Mouse (Mus musculus): Measurements from ENCODE around the gene Mob1a. TPM values are rescaled to one million over a fixed set of nuclear protein-coding genes. Genes with fewer than 3 reads are reported as not detected.
A peak's percentile ranks its signal among the peaks of the same experiment; 100 is the strongest.

The Mob1a gene
- total and polyA plus RNA-seq, 3 experiments = 57.0 to 120 (median 74.7) TPM

GRCm38 (mm10) chr6:83277151-83277550, 48.7 kb upstream of the Mob1a start:
- no peak for TF ChIP-seq SMC3 (IDR thresholded peaks at IDR 0.05; ENCODE audit: low read depth, low read length)
- no peak for TF ChIP-seq TAL1 (IDR thresholded peaks at IDR 0.05; ENCODE audit: low read length)
- Histone ChIP-seq H3K27ac (ENCODE audit: control insufficient read depth, low read depth, low read length) (no peak overlapping the region), H3K27me3 (ENCODE audit: control insufficient read depth in 1 of 2, insufficient read depth in 2 of 2, low read length in 2 of 2) (no peaks in the 10 kb centered on the region; a peak in 1 of 4 replicates), H3K9me3 (replicated peaks; ENCODE audit: insufficient read depth, low read length) (no peaks in the 10 kb centered on the region), H3K4me1 (ENCODE audit: control insufficient read depth in 1 of 2, insufficient read depth in 2 of 2, low read length in 2 of 2) (peaks cover 0 to 4% of the 10 kb centered on the region in 2 experiments; a peak in 1 of 4 replicates), H3K36me3 (ENCODE audit: control insufficient read depth in 1 of 2, insufficient read depth in 2 of 2, low read length in 2 of 2) (no peaks in the 10 kb centered on the region), H3K79me2 (ENCODE audit: control insufficient read depth, insufficient read depth, low read length, poor library complexity) (no peaks in the 10 kb centered on the region), H3K4me3 (ENCODE audit: control insufficient read depth in 1 of 2, insufficient read depth in 1 of 2, low read depth in 2 of 2, low read length in 2 of 2) (no peak overlapping the region), H3K9ac (ENCODE audit: control insufficient read depth, low read depth, low read length, poor library complexity, severe bottlenecking) (no peak overlapping the region)
- no peak for DNase-seq (ENCODE audit: low read depth, low spot score)

GRCm38 (mm10) chr6:83278881-83279280, 46.9 kb upstream of the Mob1a start:
- DNase-seq (ENCODE audit: low read depth, low spot score) = peak; percentile 80
- TF ChIP-seq USF1 (IDR thresholded peaks at IDR 0.05; ENCODE audit: low read depth, low read length) (no peak), MAFK (IDR thresholded peaks at IDR 0.05; ENCODE audit: borderline replicate concordance, low read depth, low read length) (peak; percentile 38; the same call in 1 of the 2 replicates), CTCF (IDR thresholded peaks at IDR 0.05 in 2 of 3, conservative IDR thresholded peaks at IDR 0.05 in 1 of 3; ENCODE audit: control insufficient read depth in 1 of 3, insufficient read depth in 1 of 3, low read depth in 2 of 3, low read length in 3 of 3, poor library complexity in 1 of 3, severe bottlenecking in 1 of 3) (peak; percentile 74 to 95 (median 87)), ETS1 (IDR thresholded peaks at IDR 0.05; ENCODE audit: low read depth, low read length) (no peak), ZNF384 (IDR thresholded peaks at IDR 0.05; ENCODE audit: low read depth, low read length) (no peak), KAT2A (conservative IDR thresholded peaks at IDR 0.05; ENCODE audit: low read depth, low read length) (no peak), UBTF (IDR thresholded peaks at IDR 0.05; ENCODE audit: borderline replicate concordance, insufficient read depth, low read depth, low read length) (no peak), NELFE (IDR thresholded peaks at IDR 0.05; ENCODE audit: low read depth, low read length) (no peak), GATA1 (IDR thresholded peaks at IDR 0.05; ENCODE audit: low read depth, low read length) (no peak), MEF2A (IDR thresholded peaks at IDR 0.05; ENCODE audit: extremely low read depth, insufficient replicate concordance, low read depth, low read length, poor library complexity, severe bottlenecking) (no peak), POLR2A (IDR thresholded peaks at IDR 0.05; ENCODE audit: control insufficient read depth in 1 of 2, insufficient read depth in 1 of 2, low read depth in 1 of 2, low read length in 2 of 2, poor library complexity in 1 of 2) (no peak), MYC (IDR thresholded peaks at IDR 0.05; ENCODE audit: low read depth, low read length) (0 out of 2 replicates have a peak, but pooled peaks have one; percentile 66), ELF1 (IDR thresholded peaks at IDR 0.05; ENCODE audit: low read depth, low read length) (no peak), SMC3 (IDR thresholded peaks at IDR 0.05; ENCODE audit: low read depth, low read length) (peak; percentile 92), JUND (IDR thresholded peaks at IDR 0.05; ENCODE audit: low read depth, low read length) (no peak), TAL1 (IDR thresholded peaks at IDR 0.05; ENCODE audit: low read length) (no peak), CHD1 (IDR thresholded peaks at IDR 0.05; ENCODE audit: low read depth, low read length) (no peak), E2F4 (IDR thresholded peaks at IDR 0.05; ENCODE audit: borderline replicate concordance, low read depth, low read length) (no peak), GABPA (IDR thresholded peaks at IDR 0.05; ENCODE audit: low read depth, low read length) (peak; percentile 70; the same call in 1 of the 2 replicates), CHD2 (IDR thresholded peaks at IDR 0.05; ENCODE audit: low read length) (no peak), ZKSCAN1 (IDR thresholded peaks at IDR 0.05; ENCODE audit: low read depth, low read length) (peak; percentile 51; the same call in 1 of the 2 replicates), EP300 (IDR thresholded peaks at IDR 0.05; ENCODE audit: low read depth in 1 of 2, low read length in 2 of 2) (no peak), MXI1 (IDR thresholded peaks at IDR 0.05; ENCODE audit: low read depth, low read length) (no peak), ZMIZ1 (IDR thresholded peaks at IDR 0.05; ENCODE audit: low read depth, low read length) (no peak), RCOR1 (IDR thresholded peaks at IDR 0.05; ENCODE audit: low read depth, low read length) (0 out of 2 replicates have a peak, but pooled peaks have one; percentile 15), NRF1 (IDR thresholded peaks at IDR 0.05; ENCODE audit: insufficient read depth, low read depth, low read length, poor library complexity, severe bottlenecking) (no peak), SIN3A (IDR thresholded peaks at IDR 0.05; ENCODE audit: low read length) (peak; percentile 77), TBP (IDR thresholded peaks at IDR 0.05; ENCODE audit: low read depth, low read length) (no peak), ZC3H11A (IDR thresholded peaks at IDR 0.05; ENCODE audit: low read depth, low read length) (peak; percentile 84), HCFC1 (IDR thresholded peaks at IDR 0.05; ENCODE audit: low read depth, low read length) (0 out of 2 replicates have a peak, but pooled peaks have one; percentile 43), MAX (IDR thresholded peaks at IDR 0.05; ENCODE audit: low read length) (peak; percentile 58; the same call in 1 of the 2 replicates)

More at GRCm38 (mm10) chr6:83278881-83279280, 46.9 kb upstream of the Mob1a start:
- Histone ChIP-seq H3K27ac (ENCODE audit: control insufficient read depth, low read depth, low read length) (no peak overlapping the region), H3K79me2 (ENCODE audit: control insufficient read depth, insufficient read depth, low read length, poor library complexity) (no peaks in the 10 kb centered on the region), H3K36me3 (ENCODE audit: control insufficient read depth in 1 of 2, insufficient read depth in 2 of 2, low read length in 2 of 2) (no peaks in the 10 kb centered on the region), H3K4me1 (ENCODE audit: control insufficient read depth in 1 of 2, insufficient read depth in 2 of 2, low read length in 2 of 2) (no peaks in the 10 kb centered on the region; a peak in 1 of 4 replicates), H3K4me3 (ENCODE audit: control insufficient read depth in 1 of 2, insufficient read depth in 1 of 2, low read depth in 2 of 2, low read length in 2 of 2) (no peak overlapping the region), H3K27me3 (ENCODE audit: control insufficient read depth in 1 of 2, insufficient read depth in 2 of 2, low read length in 2 of 2) (no peaks in the 10 kb centered on the region; a peak in 2 of 4 replicates), H3K9ac (ENCODE audit: control insufficient read depth, low read depth, low read length, poor library complexity, severe bottlenecking) (no peak overlapping the region), H3K9me3 (replicated peaks; ENCODE audit: insufficient read depth, low read length) (no peaks in the 10 kb centered on the region)

Measured in MEL (cell line).